Mouse (Mus musculus) spleen, adult 2 months (tissue): ENCODE results near the gene Pnrc1. TPM values are rescaled to one million over a fixed set of nuclear protein-coding genes. Genes with fewer than 3 reads are reported as not detected.
A peak's percentile ranks its signal among the peaks of the same experiment; 100 is the strongest.

Experiments used
- DNase-seq, 2 experiments: peaks; one replicate each; pipeline versions ENCODE4 v3.0.0 to v3.0.0-alpha.2; 2012 to 2021; ENCODE audit warnings: low spot score in 2 of 2, low read depth in 1 of 2
- H3K27ac ChIP-seq: fragments of 200-500 bp; 2 replicates; pipeline ENCODE4 v1.5.1; 2012; ENCODE audit warnings: low read length, inconsistent platforms; ENCODE audit not compliant: insufficient read depth
- H3K27me3 ChIP-seq: fragments of 200-500 bp; 2 replicates; pipeline ENCODE4 v1.6.1; 2012; ENCODE audit warnings: mild to moderate bottlenecking, moderate library complexity, low read length, inconsistent platforms; ENCODE audit not compliant: control insufficient read depth, insufficient read depth
- H3K36me3 ChIP-seq: fragments of 200-500 bp; 2 replicates; pipeline ENCODE4 v1.6.1; 2012; ENCODE audit warnings: mild to moderate bottlenecking, low read length, inconsistent platforms; ENCODE audit not compliant: control insufficient read depth, insufficient read depth
- H3K4me1 ChIP-seq: fragments of 200-500 bp; 2 replicates; pipeline ENCODE4 v1.6.1; 2011; ENCODE audit warnings: inconsistent platforms; ENCODE audit not compliant: control insufficient read depth, insufficient read depth, insufficient read length
- H3K4me3 ChIP-seq: fragments of 200-500 bp; 2 replicates; pipeline ENCODE4 v1.5.1; 2011; ENCODE audit warnings: mild to moderate bottlenecking, inconsistent platforms; ENCODE audit not compliant: insufficient read depth, insufficient read length; ENCODE audit errors: extremely low read depth
- CTCF ChIP-seq: fragments of 200-500 bp; IDR thresholded peaks from 2 replicates; pipeline ENCODE4 v1.5.1; 2011; ENCODE audit warnings: mild to moderate bottlenecking, inconsistent platforms; ENCODE audit not compliant: insufficient read depth, insufficient read length, insufficient replicate concordance; ENCODE audit errors: extremely low read depth
- POLR2A ChIP-seq: fragments of 200-500 bp; IDR thresholded peaks from 2 replicates; pipeline ENCODE4 v1.6.1; 2011; ENCODE audit warnings: low read depth, low read length, inconsistent platforms
- WGBS: fragments of 180-500 bp; shearing (Covaris S2); methylation state at CpG from one replicate; pipeline ENCODE4 v1.1.7; 2018; 5-methylcytosine and 5-hydroxymethylcytosine counted together
- polyA plus RNA-seq: library from polyadenylated mRNA; depleted of rRNA; stranded (reverse); fragments of >200 nt; gene quantifications from 2 replicates; pipeline ENCODE4 v1.2.3, GENCODE M21; 2012

Pnrc1 gene
- polyA plus RNA-seq, 1 experiment = 64.6 TPM

DNA sequence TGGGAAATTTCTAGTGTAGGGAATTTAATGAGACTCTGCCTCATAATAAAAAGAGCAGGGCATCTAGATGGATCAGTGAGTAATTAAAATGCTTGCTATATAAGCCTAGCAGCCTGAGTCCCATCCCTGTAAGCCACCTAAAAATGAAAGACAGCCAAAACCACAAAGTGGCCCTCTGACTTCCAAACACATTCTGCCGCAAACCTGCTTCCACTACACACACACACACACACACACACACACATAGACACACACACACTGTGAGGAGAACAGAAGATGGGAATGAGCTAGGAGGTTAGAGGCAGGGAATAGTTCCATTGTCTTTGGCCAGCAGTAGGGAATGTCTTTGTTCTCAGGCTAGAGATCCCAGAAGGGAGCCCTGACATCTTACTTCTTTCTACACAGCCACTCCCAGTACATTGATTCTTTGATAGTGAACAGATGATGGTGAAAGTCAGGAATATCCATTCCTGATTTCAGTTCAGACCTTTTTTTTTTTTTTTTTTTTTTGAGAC, 40.2 kb downstream of the Pnrc1 start:
- H3K27me3 ChIP-seq = no peaks in the 10 kb centered on the region
- H3K4me1 ChIP-seq = peaks cover 5% of the 10 kb centered on the region
- H3K4me3 ChIP-seq = no peak overlapping the region
- no peak overlapping the region for H3K27ac ChIP-seq
- no peak for DNase-seq
- 55% methylated on average over 1 of the region's 1 CpGs for WGBS
- TF ChIP-seq CTCF = no peak
- TF ChIP-seq POLR2A = no peak
- H3K36me3 ChIP-seq = peaks cover 9% of the 10 kb centered on the region

- H3K4me1 ChIP-seq = peaks cover 5% of the 10 kb centered on the region
- peak overlapping the region; percentile 57 for H3K27ac ChIP-seq
- 0% methylated on average over 4 of the region's 4 CpGs for WGBS
- no peak for DNase-seq
- no peak for TF ChIP-seq CTCF
- no peak for TF ChIP-seq POLR2A
- H3K36me3 ChIP-seq = peaks cover 17% of the 10 kb centered on the region
- H3K27me3 ChIP-seq = no peaks in the 10 kb centered on the region
- H3K4me3 ChIP-seq = peak overlapping the region; percentile 42
Measured at GRCm38 (mm10) chr4:33248915-33249314, 41.0 kb downstream of the Pnrc1 start.

DNA sequence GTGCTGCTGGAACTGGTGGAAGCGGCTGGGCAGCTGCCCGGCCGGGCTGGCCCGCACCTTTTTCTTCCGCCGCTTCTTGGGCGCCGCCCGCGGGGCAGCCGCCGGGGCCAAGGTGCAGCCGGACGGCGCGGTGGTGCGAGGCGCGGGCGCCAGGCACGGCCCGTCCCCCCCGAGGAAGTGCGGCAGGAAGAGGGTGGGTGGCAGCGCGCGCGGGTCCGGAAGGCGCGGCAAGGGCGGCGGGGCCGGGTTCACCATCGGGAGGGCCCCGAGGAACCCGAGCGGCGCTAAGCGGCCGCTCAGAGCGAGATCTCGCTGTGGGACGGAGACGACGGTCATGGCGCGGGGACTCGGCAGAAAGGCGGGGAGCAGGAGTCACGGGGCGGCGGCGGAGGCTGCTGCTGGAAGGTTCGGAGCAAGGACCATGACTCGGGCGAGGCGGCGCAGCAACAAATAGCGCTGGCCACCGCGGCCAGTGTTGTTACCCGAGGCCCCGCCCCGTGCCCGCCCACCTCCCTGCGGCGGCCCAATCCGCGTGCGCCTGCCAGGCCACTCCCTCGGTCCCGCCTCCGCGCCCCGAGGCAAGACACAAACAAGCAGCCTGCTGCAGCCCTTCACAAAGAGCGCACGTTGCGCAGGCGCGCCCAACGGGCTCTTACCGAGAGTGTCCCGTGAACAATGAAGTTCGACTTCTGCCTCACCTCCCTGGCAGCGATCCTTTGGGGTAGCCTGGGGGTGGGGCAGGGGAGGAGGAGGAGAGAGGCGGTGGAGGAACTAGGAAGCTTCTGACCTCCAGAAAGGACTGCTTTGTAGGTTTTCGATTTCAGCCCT, 41.7 kb downstream of the Pnrc1 start:
- H3K4me1 ChIP-seq = peaks cover 5% of the 10 kb centered on the region
- TF ChIP-seq POLR2A (peak; percentile 96), CTCF (no peak)
- no peaks in the 10 kb centered on the region for H3K27me3 ChIP-seq
- WGBS = under 1% methylated on average over 87 of the region's 88 CpGs
- peak overlapping the region; percentile 99 for H3K4me3 ChIP-seq
- DNase-seq = peak; percentile 95 to 96
- H3K27ac ChIP-seq = peak overlapping the region; percentile 100
- H3K36me3 ChIP-seq = peaks cover 20% of the 10 kb centered on the region

DNA sequence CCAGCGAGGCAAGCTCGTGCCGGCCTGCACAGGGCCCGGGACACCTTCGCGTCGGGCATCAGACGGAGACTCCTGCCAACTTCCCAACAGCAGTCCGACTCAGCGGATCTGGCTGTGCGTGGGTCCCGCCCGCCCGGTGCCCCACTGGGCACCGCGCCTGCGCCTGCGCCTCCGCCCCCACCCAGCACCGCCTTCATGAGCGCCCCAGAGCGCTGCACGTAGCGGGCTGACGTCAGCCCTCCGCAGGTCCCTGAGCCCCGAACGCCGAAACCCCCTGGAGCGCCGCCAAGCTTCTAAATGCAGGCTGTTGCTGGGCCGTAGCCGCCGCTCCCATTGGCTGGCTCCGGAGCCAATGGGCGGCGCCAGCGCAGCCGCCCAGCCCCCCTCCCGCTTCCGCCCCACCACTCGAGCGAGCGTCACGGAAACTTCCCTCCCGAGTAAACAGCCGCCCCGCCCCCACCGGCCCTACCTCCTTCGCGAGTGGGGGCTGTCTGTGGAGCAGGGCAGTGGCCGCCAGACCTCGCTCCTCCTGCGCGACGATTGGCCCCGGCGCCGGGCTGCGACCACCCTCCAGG, 42.4 kb downstream of the Pnrc1 start:
- TF ChIP-seq CTCF = no peak
- TF ChIP-seq POLR2A = peak; percentile 70
- H3K27ac ChIP-seq = peak overlapping the region; percentile 100
- DNase-seq = peak; percentile 98 to 99
- H3K27me3 ChIP-seq = no peaks in the 10 kb centered on the region
- H3K4me3 ChIP-seq = peak overlapping the region; percentile 99
- WGBS = under 1% methylated on average over 50 of the region's 60 CpGs
- H3K4me1 ChIP-seq = peaks cover 5% of the 10 kb centered on the region
- peaks cover 20% of the 10 kb centered on the region for H3K36me3 ChIP-seq

DNA sequence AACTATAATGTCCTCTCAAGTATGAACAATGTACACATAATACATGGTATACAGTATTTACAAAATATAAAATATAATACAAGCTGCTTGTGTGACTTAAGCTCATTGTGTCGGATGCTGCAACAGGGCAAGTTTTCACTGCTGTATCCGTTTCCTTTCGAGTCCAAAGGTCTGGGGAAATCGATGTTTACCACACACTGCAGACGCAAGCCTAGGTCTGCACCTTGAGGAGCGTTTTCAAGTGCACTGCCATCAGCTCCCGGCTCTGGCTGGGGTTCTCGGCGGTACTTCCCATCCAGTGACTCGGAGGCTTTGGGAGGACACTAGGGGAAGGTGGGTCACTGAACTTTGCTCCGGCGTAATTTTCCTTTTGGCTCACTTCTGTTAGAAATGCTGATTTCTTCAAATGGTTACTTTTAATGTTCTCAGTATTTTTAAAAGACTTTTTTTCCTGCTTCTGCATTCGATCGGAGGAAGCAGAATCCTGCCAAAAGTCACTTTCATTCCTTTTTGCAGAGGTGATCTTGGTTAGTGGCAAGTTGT, 44.0 kb downstream of the Pnrc1 start:
- TF ChIP-seq CTCF (no peak), POLR2A (no peak)
- H3K27me3 ChIP-seq = no peaks in the 10 kb centered on the region
- peak overlapping the region; percentile 11; the same call in 1 of the 2 replicates for H3K4me3 ChIP-seq
- peak overlapping the region; percentile 44; the same call in 1 of the 2 replicates for H3K27ac ChIP-seq
- DNase-seq = no peak
- WGBS = 79% methylated on average over 14 of the region's 14 CpGs
- H3K4me1 ChIP-seq = peaks cover 5% of the 10 kb centered on the region
- peaks cover 20% of the 10 kb centered on the region for H3K36me3 ChIP-seq

- H3K36me3 ChIP-seq = peaks cover 20% of the 10 kb centered on the region
- H3K27me3 ChIP-seq = no peaks in the 10 kb centered on the region
- no peak overlapping the region for H3K4me3 ChIP-seq
- no peak overlapping the region for H3K27ac ChIP-seq
- 69% methylated on average over 4 of the region's 4 CpGs for WGBS
- DNase-seq = no peak
- H3K4me1 ChIP-seq = peaks cover 6% of the 10 kb centered on the region
- no peak for TF ChIP-seq CTCF
- no peak for TF ChIP-seq POLR2A
Measured at GRCm38 (mm10) chr4:33243921-33244320, 46.0 kb downstream of the Pnrc1 start.

DNA sequence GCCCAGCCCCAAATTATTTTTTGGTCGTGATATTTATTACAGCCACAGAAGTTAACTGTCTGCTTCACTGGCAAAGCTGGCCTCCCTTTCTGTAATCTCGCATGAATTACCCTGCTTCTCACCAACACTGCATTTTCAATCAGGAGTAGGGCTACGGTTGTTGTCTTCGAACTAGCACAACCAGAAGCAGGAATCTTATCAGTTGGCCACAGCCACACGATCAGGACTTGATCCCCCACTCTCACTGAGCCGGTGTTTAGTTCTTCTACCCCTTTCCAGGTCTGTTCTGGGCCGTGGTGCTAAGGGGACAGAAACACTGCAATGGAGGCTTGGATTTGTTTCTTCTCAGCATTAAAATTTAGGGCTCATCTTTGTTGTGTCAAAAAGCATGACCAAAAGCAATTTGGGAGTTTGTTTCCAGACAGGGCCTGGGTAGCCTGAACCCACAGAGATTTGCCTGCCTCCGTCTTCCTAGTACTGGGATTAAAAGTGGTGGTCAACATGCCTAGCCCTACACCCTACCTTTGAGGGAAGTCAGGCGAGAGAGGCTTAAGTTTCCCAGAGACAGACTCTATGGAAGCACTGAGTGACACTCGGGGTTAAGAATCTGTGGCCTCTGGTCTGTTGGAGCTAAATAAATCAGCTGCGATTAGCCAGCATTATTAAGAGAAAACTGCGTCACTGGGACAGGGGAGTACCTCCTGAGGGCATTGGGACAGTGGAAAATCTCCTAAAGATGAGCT, 46.8 kb downstream of the Pnrc1 start:
- WGBS = 76% methylated on average over 12 of the region's 12 CpGs
- Histone ChIP-seq H3K27ac (no peak overlapping the region), H3K4me3 (no peak overlapping the region), H3K36me3 (peaks cover 20% of the 10 kb centered on the region), H3K27me3 (no peaks in the 10 kb centered on the region), H3K4me1 (peaks cover 6% of the 10 kb centered on the region)
- TF ChIP-seq CTCF (no peak), POLR2A (no peak)
- no peak for DNase-seq
